Mouse (Mus musculus) stomach, postnatal 0 days (tissue): Measurements from ENCODE around the gene Gm1043.

ENCODE experiments used
- CTCF ChIP-seq: IDR thresholded peaks from 2 replicates; pipeline ENCODE4 v1.5.1; 2016; ENCODE audit warnings: antibody characterized with exemption, low read depth, mild to moderate bottlenecking, moderate library complexity
- EP300 ChIP-seq: optimal IDR thresholded peaks from 2 replicates; pipeline ENCODE3; 2016; ENCODE audit warnings: antibody characterized with exemption

DNA sequence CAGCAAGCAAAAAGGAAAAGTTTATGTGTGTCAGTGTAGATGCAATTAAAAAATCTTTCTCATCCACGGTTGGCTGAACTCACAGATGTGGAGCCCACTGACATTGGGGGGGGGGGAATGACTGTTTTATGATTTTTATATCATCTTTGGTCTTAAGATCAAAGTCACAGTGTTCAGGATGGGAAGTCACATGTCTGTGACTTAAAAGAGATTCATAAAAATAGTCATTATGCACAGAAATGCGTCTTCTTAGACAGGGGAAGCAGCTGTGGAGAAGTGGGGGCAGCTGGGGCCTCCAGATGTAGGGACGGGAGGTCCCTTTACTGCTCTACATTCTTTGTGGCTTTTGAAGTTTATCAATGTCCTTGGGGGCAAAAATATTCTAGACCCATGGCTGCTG lies 28.7 kb upstream of the Gm1043 start:
- TF ChIP-seq CTCF, result no peak
- no peak for TF ChIP-seq EP300
